Comparison of ENCODE assay signal across 8 mouse cellular contexts in the genomic region with DNA sequence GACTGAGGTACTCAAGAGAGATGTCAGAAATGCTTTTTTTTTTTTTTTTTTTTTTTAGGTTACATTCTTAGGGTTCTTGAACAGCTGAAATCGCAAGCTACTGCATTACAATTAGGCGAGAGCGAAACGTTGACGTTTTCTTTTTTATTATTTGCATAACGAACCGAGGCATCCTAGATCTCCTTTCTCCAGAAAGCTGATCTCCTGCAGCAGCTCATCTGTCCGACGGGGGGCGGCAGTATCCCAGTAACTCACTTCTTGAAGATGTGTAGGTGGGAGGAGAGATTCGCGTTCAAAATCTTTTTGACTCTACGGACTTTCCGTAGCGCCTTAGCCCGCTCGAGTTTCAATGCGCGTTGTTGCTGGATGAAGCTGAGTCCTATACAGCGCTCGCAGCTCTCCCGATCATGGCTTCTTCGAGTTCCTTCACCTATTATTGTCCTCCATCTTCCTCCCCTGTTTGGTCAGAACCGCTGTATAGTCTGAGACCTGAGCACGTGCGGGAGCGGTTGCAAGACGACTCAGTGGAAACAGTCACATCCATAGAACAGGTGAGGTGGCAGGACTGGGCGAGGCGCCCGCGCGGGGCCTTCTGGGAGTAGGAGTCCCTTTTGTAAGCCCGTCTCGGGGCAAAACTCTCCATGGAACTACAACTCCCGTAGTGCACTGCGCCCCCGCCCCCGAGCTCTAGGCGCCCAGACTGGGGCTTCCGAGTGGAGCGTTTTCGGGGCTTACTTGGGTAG. TPM values are rescaled to one million over a fixed set of nuclear protein-coding genes. Genes with fewer than 3 reads are reported as not detected.
DNase-seq lines count a peak whose midpoint lies in the region; ATAC-seq lines count a peak whose summit lies in the region.

No protein-coding gene starts in this region.

- peak; percentile 95 for DNase-seq in adipocyte (ENCODE audit: low spot score)
- peak; percentile 96 for DNase-seq in embryo, embryonic 10 days (ENCODE audit: low spot score)
- peak; percentile 99 for DNase-seq in gastrocnemius, postnatal 10 days
- DNase-seq in left cerebral cortex, postnatal 10 days (ENCODE audit: extremely low spot score in 1 of 2, low spot score in 2 of 2) = peak; percentile 97 to 98
- peak; percentile 98 for DNase-seq in right cerebral cortex, postnatal 25 days
- peak; percentile 96 for DNase-seq in urinary bladder, postnatal 4 days (ENCODE audit: low spot score in 2 of 2)

- peak; percentile 95 for ATAC-seq in inflammation-experienced regulatory T-cells, adult 6 months
- ATAC-seq in megakaryocyte-erythroid progenitor cell, adult 5-6 weeks (replicated peaks; ENCODE audit: low FRiP score, low TSS enrichment, poor library complexity, severe bottlenecking) = peak; percentile 98

- intact Hi-C loops in left cerebral cortex, postnatal 10 days (cut with DNase I) = no loop called here

RNA-seq across cellular contexts. Expression of a gene that starts 14.6 kb away (rescaled TPM):
- total RNA-seq in gastrocnemius, postnatal 10 days (2021) = 10 to 100 TPM in 1 of 2 experiments, 1 to 10 TPM in 1; 7.7 to 10.7 TPM
- polyA plus RNA-seq in inflammation-experienced regulatory T-cells, adult 6 months (2017; shearing (Covaris generic)) = not detected
- 100 to 1,000 TPM; 188 to 199 TPM for total RNA-seq in left cerebral cortex, postnatal 10 days (2021)
- total RNA-seq in megakaryocyte-erythroid progenitor cell, adult 5-6 weeks (2014; fragmentation: Nextera tagmentation) = not detected in 2 replicates
- not detected in 2 replicates for total RNA-seq in megakaryocyte-erythroid progenitor cell, adult 5-6 weeks (2017)

RNA-seq across cellular contexts. Expression of a gene that starts 41.9 kb away (rescaled TPM):
- total RNA-seq in gastrocnemius, postnatal 10 days (2021) = not detected
- not detected for polyA plus RNA-seq in inflammation-experienced regulatory T-cells, adult 6 months (2017; shearing (Covaris generic))
- under 1 TPM; 0.62 to 0.69 TPM for total RNA-seq in left cerebral cortex, postnatal 10 days (2021)
- total RNA-seq in megakaryocyte-erythroid progenitor cell, adult 5-6 weeks (2014; fragmentation: Nextera tagmentation) = not detected in 2 replicates
- total RNA-seq in megakaryocyte-erythroid progenitor cell, adult 5-6 weeks (2017) = not detected in 2 replicates

Comparison
In these comparisons a context has a peak if more than half of its experiments do, and no peak if none do; other contexts are left out.
1. Peak in every context shown above with its lines: DNase-seq and ATAC-seq.
2. RNA of a gene that starts 14.6 kb away (total RNA-seq): 188 to 199 TPM in left cerebral cortex, postnatal 10 days; 7.7 to 10.7 TPM in gastrocnemius, postnatal 10 days and not detected in megakaryocyte-erythroid progenitor cell, adult 5-6 weeks; every median in the first group is over 10 times any median in the second.